Mouse (Mus musculus): ENCODE measurements around the gene Sh2d3c. TPM values are rescaled to one million over a fixed set of nuclear protein-coding genes. Genes with fewer than 3 reads are reported as not detected.

Gene Sh2d3c
- 100 to 1,000 TPM; 210 to 224 TPM for total RNA-seq (2023)

GRCm38 (mm10) chr2:32720681-32721229, at the start of gene Sh2d3c:
TSS of gene Sh2d3c (plus strand) at chr2:32721055.

DNA sequence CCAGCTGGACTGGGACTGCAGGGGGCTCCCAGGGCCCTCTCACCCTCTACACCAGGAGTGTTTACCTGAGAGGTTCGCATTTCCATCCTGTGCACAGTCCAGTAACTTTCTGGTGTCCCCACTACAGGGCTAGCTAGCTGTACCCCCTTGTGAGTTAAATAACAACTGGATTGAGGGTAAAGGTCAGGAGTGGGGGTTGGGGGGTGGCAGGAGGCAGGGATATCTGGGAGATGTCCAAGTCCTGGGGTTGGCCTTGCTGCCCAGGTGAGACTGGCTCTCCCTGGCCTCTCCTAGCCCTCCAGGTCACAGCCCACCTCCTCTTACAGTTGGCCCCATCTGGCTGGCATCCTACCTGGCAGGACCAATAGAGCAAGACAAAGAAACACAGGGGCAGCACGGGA, 16.8 kb upstream of the Sh2d3c start, which contains the start of gene Fpgs:
TSS of gene Fpgs (minus strand) at position 125 of the 401 bp plus-strand sequence.

GRCm38 (mm10) chr2:32712934-32713817, 7.7 kb upstream of the Sh2d3c start, which contains the start of gene Cdk9:
TSS of gene Cdk9 (minus strand) at chr2:32713076.

GRCm38 (mm10) chr2:32740916-32741272, 20.0 kb downstream of the Sh2d3c start, which contains the start of gene 6330409D20Rik:
TSS of gene 6330409D20Rik (minus strand) at chr2:32741016.

GRCm38 (mm10) chr2:32757056-32757845, 36.4 kb downstream of the Sh2d3c start, which contains the start of gene Tor2a:
TSS of gene Tor2a (plus strand) at chr2:32757234.

GRCm38 (mm10) chr2:32775359-32776074, 54.7 kb downstream of the Sh2d3c start, which contains the start of the genes Ttc16 and Ptrh1:
TSS of gene Ttc16 (minus strand) at chr2:32775633.
TSS of gene Ptrh1 (plus strand) at chr2:32775786.

GRCm38 (mm10) chr2:32784048-32784681, 63.3 kb downstream of the Sh2d3c start, which contains the start of gene Cfap157:
TSS of gene Cfap157 (minus strand) at chr2:32784428.

Other genes starting within 250 kb of the Sh2d3c start
- gene Fam102a, start 185.7 kb upstream of the Sh2d3c start, total RNA-seq (2023) = 10 to 100 TPM; 13.9 to 14.1 TPM
- 10 to 100 TPM; 49.9 to 51.1 TPM for gene Dpm2, start 150.2 kb upstream of the Sh2d3c start, total RNA-seq (2023)
- under 1 TPM; 0.77 to 0.96 TPM for gene Pip5kl1, start 146.3 kb upstream of the Sh2d3c start, total RNA-seq (2023)
- not detected for gene 9430097D07Rik, start 145.4 kb upstream of the Sh2d3c start, total RNA-seq (2023)
- gene St6galnac4, start 134.0 kb upstream of the Sh2d3c start, total RNA-seq (2023) = 10 to 100 TPM; 13.1 to 14.0 TPM
- 10 to 100 TPM; 14.3 to 19.2 TPM for gene St6galnac6, start 121.3 kb upstream of the Sh2d3c start, total RNA-seq (2023)
- under 1 TPM; 0.59 to 0.71 TPM for gene Ak1, start 99.3 kb upstream of the Sh2d3c start, total RNA-seq (2023)
- gene Eng, start 74.5 kb upstream of the Sh2d3c start, total RNA-seq (2023) = 10 to 100 TPM; 11.2 to 14.1 TPM
- 10 to 100 TPM in 1 of 2 experiments, 1 to 10 TPM in 1; 8.6 to 14.7 TPM for gene Fpgs, start 16.9 kb upstream of the Sh2d3c start, total RNA-seq (2023)
- gene Cdk9, start 8.0 kb upstream of the Sh2d3c start, total RNA-seq (2023) = 100 to 1,000 TPM; 122 to 147 TPM
- not detected for gene 6330409D20Rik, start 20.0 kb downstream of the Sh2d3c start, total RNA-seq (2023)
- gene Tor2a, start 36.2 kb downstream of the Sh2d3c start, total RNA-seq (2023) = 10 to 100 TPM; 17.1 to 21.4 TPM
- gene Ttc16, start 54.6 kb downstream of the Sh2d3c start, total RNA-seq (2023) = not detected
- 1 to 10 TPM; 1.7 TPM for gene Ptrh1, start 54.7 kb downstream of the Sh2d3c start, total RNA-seq (2023)
- gene Cfap157, start 63.4 kb downstream of the Sh2d3c start, total RNA-seq (2023) = not detected
- 1 to 10 TPM in 1 of 2 experiments, under 1 TPM in 1; 0.86 to 1.3 TPM for gene Stxbp1, start 126.2 kb downstream of the Sh2d3c start, total RNA-seq (2023)
- gene Fam129b, start 155.1 kb downstream of the Sh2d3c start, total RNA-seq (2023) = 10 to 100 TPM; 20.2 to 26.0 TPM
- gene Rpl12, start 240.5 kb downstream of the Sh2d3c start, total RNA-seq (2023) = 100 to 1,000 TPM; 152 to 181 TPM
- 10 to 100 TPM; 25.7 to 38.1 TPM for gene Lrsam1, start 240.6 kb downstream of the Sh2d3c start, total RNA-seq (2023)